Mouse (Mus musculus): ENCODE results near the gene Rnps1. TPM values are rescaled to one million over a fixed set of nuclear protein-coding genes. Genes with fewer than 3 reads are reported as not detected.

Rnps1 gene
- 441 and 443 TPM in 2 replicates for polyA plus RNA-seq (2014; fragmentation: Nextera tagmentation; extraction: Ambion mirVana)

GRCm38 (mm10) chr17:24414230-24414976, at the start of gene Rnps1:
TSS of gene Rnps1 (plus strand) at chr17:24414565.
- Histone ChIP-seq H3K27ac (ENCODE audit: low read depth, low read length) (peak within 1 kb of the TSS; percentile 85), H3K27me3 (ENCODE audit: control insufficient read depth, insufficient read depth, low read length) (no peaks in the 10 kb centered on the region), H3K36me3 (ENCODE audit: control insufficient read depth, insufficient read depth, low read length) (peaks cover 6% of the 10 kb centered on the region; the same call in 1 of the 2 replicates), H3K4me1 (replicated peaks; ENCODE audit: control insufficient read depth, insufficient read depth, low read length) (peaks cover 2% of the 10 kb centered on the region; the same call in 1 of the 2 replicates), H3K4me3 (ENCODE audit: low read depth, low read length) (peak within 1 kb of the TSS; percentile 88), H3K4me2 (ENCODE audit: low read depth, low read length, severe bottlenecking) (peak within 1 kb of the TSS; percentile 92), H3K9me3 (ENCODE audit: control insufficient read depth, low read length) (no peaks in the 10 kb centered on the region), H3K9ac (ENCODE audit: low read length) (peak within 1 kb of the TSS; percentile 90)
- WGBS: under 1% methylated on average over 62 of the region's 64 CpGs
- DNase-seq (ENCODE audit: low spot score) (peak; percentile 100), ATAC-seq (replicated peaks; ENCODE audit: low FRiP score) (peak; percentile 93)

- Histone ChIP-seq H3K4me2 (ENCODE audit: low read depth, low read length, severe bottlenecking) (no peak overlapping the region), H3K36me3 (ENCODE audit: control insufficient read depth, insufficient read depth, low read length) (no peaks in the 10 kb centered on the region), H3K4me1 (replicated peaks; ENCODE audit: control insufficient read depth, insufficient read depth, low read length) (no peaks in the 10 kb centered on the region), H3K9me3 (ENCODE audit: control insufficient read depth, low read length) (no peaks in the 10 kb centered on the region), H3K4me3 (ENCODE audit: low read depth, low read length) (no peak overlapping the region), H3K9ac (ENCODE audit: low read length) (no peak overlapping the region), H3K27me3 (ENCODE audit: control insufficient read depth, insufficient read depth, low read length) (no peaks in the 10 kb centered on the region), H3K27ac (ENCODE audit: low read depth, low read length) (no peak overlapping the region)
- 62% methylated on average over 13 of the region's 13 CpGs for WGBS
- no peak for ATAC-seq (replicated peaks; ENCODE audit: low FRiP score)
- DNase-seq (ENCODE audit: low spot score): no peak
Measured at GRCm38 (mm10) chr17:24365863-24366262, 48.5 kb upstream of the Rnps1 start.

- no peak for DNase-seq (ENCODE audit: low spot score)
- Histone ChIP-seq H3K27ac (ENCODE audit: low read depth, low read length) (no peak overlapping the region), H3K4me3 (ENCODE audit: low read depth, low read length) (no peak overlapping the region), H3K36me3 (ENCODE audit: control insufficient read depth, insufficient read depth, low read length) (no peaks in the 10 kb centered on the region), H3K4me1 (replicated peaks; ENCODE audit: control insufficient read depth, insufficient read depth, low read length) (no peaks in the 10 kb centered on the region), H3K9me3 (ENCODE audit: control insufficient read depth, low read length) (no peaks in the 10 kb centered on the region), H3K27me3 (ENCODE audit: control insufficient read depth, insufficient read depth, low read length) (no peaks in the 10 kb centered on the region), H3K4me2 (ENCODE audit: low read depth, low read length, severe bottlenecking) (no peak overlapping the region), H3K9ac (ENCODE audit: low read length) (no peak overlapping the region)
- WGBS: 86% methylated on average over 4 of the region's 5 CpGs
- ATAC-seq (replicated peaks; ENCODE audit: low FRiP score): no peak
Measured at GRCm38 (mm10) chr17:24375094-24375712, 39.2 kb upstream of the Rnps1 start.

- Histone ChIP-seq H3K9ac (ENCODE audit: low read length) (no peak overlapping the region), H3K4me1 (replicated peaks; ENCODE audit: control insufficient read depth, insufficient read depth, low read length) (no peaks in the 10 kb centered on the region), H3K36me3 (ENCODE audit: control insufficient read depth, insufficient read depth, low read length) (no peaks in the 10 kb centered on the region), H3K4me2 (ENCODE audit: low read depth, low read length, severe bottlenecking) (no peak overlapping the region), H3K9me3 (ENCODE audit: control insufficient read depth, low read length) (no peaks in the 10 kb centered on the region), H3K4me3 (ENCODE audit: low read depth, low read length) (no peak overlapping the region), H3K27ac (ENCODE audit: low read depth, low read length) (no peak overlapping the region), H3K27me3 (ENCODE audit: control insufficient read depth, insufficient read depth, low read length) (no peaks in the 10 kb centered on the region)
- ATAC-seq (replicated peaks; ENCODE audit: low FRiP score): no peak
- WGBS: 93% methylated on average over 6 of the region's 6 CpGs
- DNase-seq (ENCODE audit: low spot score): no peak
Measured at GRCm38 (mm10) chr17:24375886-24376285, 38.5 kb upstream of the Rnps1 start.

GRCm38 (mm10) chr17:24378496-24378895, 35.9 kb upstream of the Rnps1 start:
- Histone ChIP-seq H3K4me2 (ENCODE audit: low read depth, low read length, severe bottlenecking) (no peak overlapping the region), H3K9me3 (ENCODE audit: control insufficient read depth, low read length) (no peaks in the 10 kb centered on the region), H3K27ac (ENCODE audit: low read depth, low read length) (no peak overlapping the region), H3K27me3 (ENCODE audit: control insufficient read depth, insufficient read depth, low read length) (no peaks in the 10 kb centered on the region), H3K4me3 (ENCODE audit: low read depth, low read length) (no peak overlapping the region), H3K9ac (ENCODE audit: low read length) (no peak overlapping the region), H3K4me1 (replicated peaks; ENCODE audit: control insufficient read depth, insufficient read depth, low read length) (no peaks in the 10 kb centered on the region), H3K36me3 (ENCODE audit: control insufficient read depth, insufficient read depth, low read length) (no peaks in the 10 kb centered on the region)
- WGBS: 88% methylated on average over 2 of the region's 2 CpGs
- no peak for ATAC-seq (replicated peaks; ENCODE audit: low FRiP score)
- DNase-seq (ENCODE audit: low spot score): no peak

GRCm38 (mm10) chr17:24383789-24384188, 30.6 kb upstream of the Rnps1 start:
- ATAC-seq (replicated peaks; ENCODE audit: low FRiP score) (no peak), DNase-seq (ENCODE audit: low spot score) (no peak)
- H3K27ac ChIP-seq (ENCODE audit: low read depth, low read length): no peak overlapping the region

GRCm38 (mm10) chr17:24388711-24389110, 25.7 kb upstream of the Rnps1 start:
- Histone ChIP-seq H3K4me1 (replicated peaks; ENCODE audit: control insufficient read depth, insufficient read depth, low read length) (no peaks in the 10 kb centered on the region), H3K9ac (ENCODE audit: low read length) (no peak overlapping the region), H3K27ac (ENCODE audit: low read depth, low read length) (no peak overlapping the region), H3K4me3 (ENCODE audit: low read depth, low read length) (no peak overlapping the region), H3K27me3 (ENCODE audit: control insufficient read depth, insufficient read depth, low read length) (no peaks in the 10 kb centered on the region), H3K4me2 (ENCODE audit: low read depth, low read length, severe bottlenecking) (no peak overlapping the region), H3K36me3 (ENCODE audit: control insufficient read depth, insufficient read depth, low read length) (no peaks in the 10 kb centered on the region; the same call in 1 of the 2 replicates), H3K9me3 (ENCODE audit: control insufficient read depth, low read length) (no peaks in the 10 kb centered on the region)
- no peak for DNase-seq (ENCODE audit: low spot score)
- 89% methylated on average over 5 of the region's 5 CpGs for WGBS
- ATAC-seq (replicated peaks; ENCODE audit: low FRiP score): no peak

More at GRCm38 (mm10) chr17:24383789-24384188, 30.6 kb upstream of the Rnps1 start:
- H3K36me3 ChIP-seq (ENCODE audit: control insufficient read depth, insufficient read depth, low read length): no peaks in the 10 kb centered on the region; the same call in 1 of the 2 replicates
- 85% methylated on average over 8 of the region's 8 CpGs for WGBS
- H3K9ac ChIP-seq (ENCODE audit: low read length): no peak overlapping the region
- no peak overlapping the region for H3K4me3 ChIP-seq (ENCODE audit: low read depth, low read length)
- no peak overlapping the region for H3K4me2 ChIP-seq (ENCODE audit: low read depth, low read length, severe bottlenecking)
- no peaks in the 10 kb centered on the region for H3K4me1 ChIP-seq (replicated peaks; ENCODE audit: control insufficient read depth, insufficient read depth, low read length)
- no peaks in the 10 kb centered on the region for H3K27me3 ChIP-seq (ENCODE audit: control insufficient read depth, insufficient read depth, low read length)
- no peaks in the 10 kb centered on the region for H3K9me3 ChIP-seq (ENCODE audit: control insufficient read depth, low read length)

- ATAC-seq (replicated peaks; ENCODE audit: low FRiP score) (no peak), DNase-seq (ENCODE audit: low spot score) (peak; percentile 69)
- Histone ChIP-seq H3K9me3 (ENCODE audit: control insufficient read depth, low read length) (no peaks in the 10 kb centered on the region), H3K4me1 (replicated peaks; ENCODE audit: control insufficient read depth, insufficient read depth, low read length) (no peaks in the 10 kb centered on the region), H3K27ac (ENCODE audit: low read depth, low read length) (no peak overlapping the region), H3K4me3 (ENCODE audit: low read depth, low read length) (no peak overlapping the region), H3K36me3 (ENCODE audit: control insufficient read depth, insufficient read depth, low read length) (no peaks in the 10 kb centered on the region; the same call in 1 of the 2 replicates), H3K4me2 (ENCODE audit: low read depth, low read length, severe bottlenecking) (no peak overlapping the region), H3K9ac (ENCODE audit: low read length) (no peak overlapping the region), H3K27me3 (ENCODE audit: control insufficient read depth, insufficient read depth, low read length) (no peaks in the 10 kb centered on the region)
- WGBS: 7% methylated on average over 2 of the region's 2 CpGs
Measured at GRCm38 (mm10) chr17:24389865-24390264, 24.5 kb upstream of the Rnps1 start.

Measured in forebrain, embryonic 11.5 days (tissue).